Mouse (Mus musculus) left cerebral cortex, postnatal 36 days (tissue): ENCODE data around the gene Hsph1. TPM values are rescaled to one million over a fixed set of nuclear protein-coding genes. Genes with fewer than 3 reads are reported as not detected.

Experiments used
- DNase-seq, 2 experiments: peaks; one replicate each; pipeline ENCODE4 v3.0.0; 2021 to 2022; ENCODE audit warnings: low spot score in 2 of 2, mixed read lengths in 1 of 2
- intact Hi-C: fragments of 180-260 bp; cut with DNase I; formaldehyde crosslinking; loops from one replicate; pipeline ENCODE4 v1.15.1; 2025
- total RNA-seq, 2 experiments: library from RNA; stranded (reverse); gene quantifications; 2 replicates each; pipeline ENCODE4 v1.2.3; 2021

Hsph1 gene
- total RNA-seq, 2 experiments from 2014 or later = 322 to 355 TPM

DNA sequence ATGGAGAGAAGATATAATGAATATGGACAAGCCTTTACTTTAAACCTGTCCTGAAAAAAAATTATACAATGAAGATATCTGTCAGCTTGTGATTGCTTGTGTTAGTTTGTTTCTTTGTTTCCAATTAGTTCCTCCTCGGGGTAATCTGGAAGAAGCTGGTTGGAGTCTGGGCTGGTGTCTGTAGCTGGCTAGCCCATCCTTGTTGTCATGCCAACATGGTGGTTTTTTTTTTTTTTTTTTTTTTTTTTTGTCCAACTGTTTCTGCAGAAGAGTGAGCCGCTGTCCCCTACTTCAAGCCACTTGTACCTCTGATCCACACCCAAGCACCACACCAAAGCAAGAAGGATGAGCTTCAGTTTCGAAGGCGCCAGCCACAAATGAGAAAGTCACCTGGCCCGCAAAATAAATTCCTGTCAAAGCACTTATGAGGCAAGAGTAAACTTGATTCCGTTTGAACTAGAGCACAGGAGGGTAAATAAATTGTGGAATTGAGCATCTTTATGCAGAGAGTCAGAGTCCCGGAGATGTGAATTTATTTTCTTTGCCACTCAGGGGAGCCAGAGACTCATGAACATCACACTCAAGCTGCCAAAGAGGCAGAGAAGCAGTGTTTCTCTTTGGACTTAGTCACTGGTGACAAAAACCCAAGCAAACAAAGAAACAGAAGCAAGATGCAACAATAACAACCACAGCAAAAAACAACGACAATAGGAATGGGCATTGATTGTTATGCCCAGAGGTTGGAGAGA is 11.4 kb upstream of the Hsph1 start:
- intact Hi-C loops = loop anchor here (5.0 kb wide), 2 partner anchors 200 to 375 kb away; no protein-coding TSS in a partner anchor
- DNase-seq = no peak

DNA sequence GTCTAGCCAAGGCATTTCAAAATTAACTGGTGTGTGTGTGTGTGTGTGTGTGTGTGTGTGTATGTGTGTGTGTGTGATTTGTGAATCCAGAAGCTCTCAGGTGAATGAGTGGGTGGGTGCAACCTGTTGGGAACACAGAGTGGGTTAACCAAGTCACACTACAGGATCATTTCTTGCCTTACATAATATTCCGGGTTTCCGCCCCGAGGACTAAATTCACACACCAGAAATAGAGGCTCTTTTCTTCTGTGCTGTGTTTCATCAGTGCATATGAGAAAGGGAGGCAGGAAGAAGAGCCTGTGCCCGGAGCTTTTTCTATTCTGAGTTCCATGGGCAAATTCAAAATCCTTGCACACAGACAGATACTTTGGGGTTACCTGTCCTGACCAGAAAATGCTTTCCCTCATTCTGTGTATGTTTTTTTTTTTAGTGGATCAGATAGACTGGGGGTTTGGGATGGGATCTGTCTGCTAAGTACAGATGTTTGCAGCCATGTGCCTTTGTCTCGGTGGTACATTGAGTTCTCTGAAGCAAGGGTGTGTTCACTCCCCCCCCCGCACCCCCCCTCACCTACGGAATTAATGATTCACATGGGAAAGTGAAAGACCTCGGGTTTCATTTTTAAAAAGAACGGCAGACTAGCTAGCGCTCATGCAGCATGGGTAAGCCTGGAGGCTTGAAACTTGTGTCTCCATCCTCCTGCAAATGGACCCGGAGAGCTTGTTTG is 6.8 kb upstream of the Hsph1 start:
- DNase-seq = peak in 1 of 2 experiments; percentile 44
- intact Hi-C loops = no loop called here

DNA sequence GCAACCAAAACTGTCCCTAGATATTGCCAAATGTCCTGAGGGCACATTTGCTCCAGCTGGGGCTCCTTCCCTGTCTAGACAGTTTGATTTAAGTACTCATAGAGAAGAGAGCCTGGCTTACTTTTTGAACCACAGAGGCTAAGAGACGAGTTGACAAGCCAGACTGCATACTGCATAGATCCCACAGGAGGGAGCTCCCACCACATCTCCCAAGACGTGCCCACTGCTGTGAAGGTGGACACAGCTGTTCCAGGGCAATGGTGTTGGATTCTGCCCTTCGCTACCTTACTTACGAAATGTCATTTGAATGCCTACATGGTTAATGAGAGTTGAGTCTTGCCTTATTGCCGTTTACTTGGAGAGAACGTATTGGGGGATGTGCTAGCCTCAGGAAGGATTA is 6.2 kb upstream of the Hsph1 start:
- intact Hi-C loops = no loop called here

DNA sequence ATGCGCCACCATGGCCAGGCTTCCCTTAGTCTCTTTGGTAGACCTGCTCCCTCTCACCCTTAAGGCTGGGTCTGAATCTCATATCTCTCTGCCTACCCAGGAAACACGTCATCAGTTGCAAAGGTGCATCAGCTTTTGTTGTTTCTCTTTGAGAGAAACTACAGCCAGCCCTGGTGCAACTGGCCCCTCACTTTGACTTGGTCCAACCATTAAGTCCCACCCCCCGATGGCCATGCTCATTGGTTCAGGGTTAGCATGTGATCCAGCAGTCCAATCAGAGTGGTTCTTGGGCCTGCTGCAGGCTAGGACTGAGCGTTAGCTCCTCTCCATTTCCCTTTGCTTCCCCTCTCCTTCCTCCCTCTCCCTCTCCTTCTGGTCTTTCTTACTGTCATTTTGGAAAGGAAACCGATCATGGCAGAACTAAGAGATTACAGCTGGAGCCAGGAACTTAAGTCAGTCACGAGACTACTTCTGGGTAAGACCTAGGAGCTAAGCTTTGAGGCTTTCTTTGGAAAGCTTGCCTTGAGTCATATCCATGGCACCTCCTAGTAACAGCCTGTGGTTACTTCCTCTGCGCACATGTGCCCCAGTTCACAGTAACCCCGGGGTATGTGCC is 5.2 kb upstream of the Hsph1 start:
- DNase-seq = no peak
- intact Hi-C loops = no loop called here

More for the DNA sequence above, 6.2 kb upstream of the Hsph1 start:
- peak in 1 of 2 experiments; percentile 28 for DNase-seq

GRCm38 (mm10) chr5:149637306-149637705 is 1.1 kb upstream of the Hsph1 start:
- intact Hi-C loops = loop anchor here (5.0 kb wide), 3 partner anchors 40 to 455 kb away; partner anchors contain the start of genes B3glct, Hmgb1 and Uspl1
- no peak for DNase-seq

GRCm38 (mm10) chr5:149635556-149635955 is 620 bp downstream of the Hsph1 start:
- intact Hi-C loops = loop anchor here (5.0 kb wide), 3 partner anchors 42 to 453 kb away; partner anchors contain the start of genes B3glct, Hmgb1 and Uspl1
- DNase-seq = no peak

DNA sequence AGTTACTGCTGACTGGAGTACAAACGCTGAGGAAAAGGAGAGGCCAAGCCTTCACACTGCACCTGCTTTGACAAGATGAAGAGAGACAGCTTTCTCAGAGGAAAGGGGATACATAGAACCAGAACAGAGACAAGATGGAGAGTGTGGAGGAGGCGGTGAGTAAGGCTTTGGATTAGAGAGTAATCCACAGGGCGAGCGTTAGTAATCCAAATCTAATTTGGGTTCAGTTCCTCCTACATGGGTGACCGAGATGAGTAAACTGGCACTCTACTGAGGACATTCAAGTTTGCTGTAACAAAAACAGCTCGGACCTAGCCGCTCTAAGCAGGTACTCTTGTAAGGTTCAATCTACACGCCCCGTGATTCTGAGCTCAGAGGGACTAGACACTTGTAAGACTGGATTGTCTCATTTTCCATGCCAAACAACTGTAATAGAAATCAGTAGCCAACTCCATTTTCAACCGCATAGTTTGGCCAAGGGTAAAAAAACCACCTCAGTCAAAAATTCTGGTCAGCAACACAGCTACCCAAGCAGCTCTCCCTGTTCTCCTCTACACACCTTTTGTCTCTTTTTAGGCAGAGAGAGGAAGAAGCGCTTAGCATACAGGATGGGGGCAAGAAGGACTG is 1.7 kb downstream of the Hsph1 start:
- no peak for DNase-seq
- intact Hi-C loops = loop anchor here (5.0 kb wide), 3 partner anchors 43 to 452 kb away; partner anchors contain the start of genes B3glct, Hmgb1 and Uspl1

DNA sequence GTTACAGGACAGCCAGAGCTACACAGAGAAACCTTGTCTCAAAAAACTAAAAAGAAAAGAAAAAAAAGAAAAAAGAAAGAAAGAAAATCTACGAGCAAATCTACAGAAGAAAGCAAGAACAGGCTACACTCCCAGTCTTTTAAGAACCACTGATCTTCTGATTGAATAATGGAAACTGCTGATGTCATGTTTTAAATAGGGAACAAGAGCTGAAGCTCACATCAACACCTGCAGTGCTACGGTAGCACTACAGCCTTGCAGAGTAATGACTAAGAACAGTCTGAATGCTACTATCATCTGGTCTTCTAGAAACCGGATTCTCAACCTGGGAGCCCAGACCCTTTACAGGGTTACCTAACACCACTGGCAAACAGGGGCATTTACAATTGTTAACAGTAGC is 10.6 kb downstream of the Hsph1 start:
- intact Hi-C loops = loop anchor here (10.0 kb wide), 1 partner anchor 421 kb away; no protein-coding TSS in a partner anchor
- no peak for DNase-seq

GRCm38 (mm10) chr5:149623815-149624675 is 12.1 kb downstream of the Hsph1 start:
- DNase-seq = no peak
- intact Hi-C loops = loop anchor here (5.0 to 10.0 kb wide), 2 partner anchors 87 to 419 kb away; no protein-coding TSS in a partner anchor

- no peak for DNase-seq
- intact Hi-C loops = loop anchor here (5.0 to 10.0 kb wide), 2 partner anchors 85 to 418 kb away; no protein-coding TSS in a partner anchor
Measured at GRCm38 (mm10) chr5:149622644-149623043, 13.5 kb downstream of the Hsph1 start.

- intact Hi-C loops = loop anchor here (5.0 to 10.0 kb wide), 2 partner anchors 85 to 417 kb away; no protein-coding TSS in a partner anchor
- no peak for DNase-seq
Measured at GRCm38 (mm10) chr5:149622152-149622551, 14.0 kb downstream of the Hsph1 start.

DNA sequence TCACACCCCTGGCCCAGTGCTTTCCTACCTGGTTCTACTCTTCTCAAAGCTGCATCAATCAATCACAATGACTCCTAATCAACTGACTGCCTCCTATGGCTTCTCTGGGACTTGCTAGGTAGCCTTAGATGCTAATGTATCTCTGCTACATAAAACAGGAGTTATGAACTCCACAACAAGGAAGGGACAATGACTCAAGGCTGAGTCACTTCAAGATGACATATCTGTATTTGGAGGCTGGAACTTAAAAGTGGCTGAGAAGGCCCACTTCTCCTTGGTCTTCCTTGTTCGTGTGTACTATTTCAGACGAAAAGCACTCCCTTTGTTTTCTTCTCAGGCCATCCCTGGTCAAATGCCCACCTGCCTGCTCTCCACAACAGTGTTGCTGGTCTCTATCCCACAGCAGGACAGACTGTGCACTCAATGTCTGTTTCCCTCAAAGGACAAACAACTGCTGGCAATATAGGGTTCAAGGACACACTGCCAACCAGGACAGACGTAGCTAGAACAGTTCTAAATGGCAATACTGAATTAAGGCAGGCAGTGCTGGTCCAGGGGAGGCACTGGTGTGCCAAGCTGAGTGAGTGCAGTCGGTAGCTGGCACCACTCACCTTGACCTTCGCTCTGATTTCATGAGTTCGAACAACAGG is 18.3 kb downstream of the Hsph1 start:
- intact Hi-C loops = no loop called here
- no peak for DNase-seq

DNA sequence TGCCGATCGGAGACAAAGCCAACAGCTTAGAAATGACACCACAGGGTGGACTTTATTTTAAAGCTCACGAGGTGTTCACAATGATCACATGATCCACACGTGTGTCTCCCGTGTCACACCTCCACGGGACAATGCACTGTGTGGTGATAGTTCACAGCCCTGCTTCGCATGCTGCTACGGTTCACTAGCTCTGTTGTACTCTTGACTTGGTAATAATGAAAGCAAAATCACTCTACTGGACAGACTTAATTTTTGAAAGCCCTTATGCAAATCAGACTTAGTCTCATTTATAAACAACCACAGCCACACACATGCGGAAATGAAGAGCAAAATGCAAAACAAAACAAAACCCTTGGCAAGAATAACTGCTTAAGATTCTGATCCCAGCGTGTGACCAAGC is 19.4 kb downstream of the Hsph1 start:
- no peak for DNase-seq
- intact Hi-C loops = no loop called here

DNA sequence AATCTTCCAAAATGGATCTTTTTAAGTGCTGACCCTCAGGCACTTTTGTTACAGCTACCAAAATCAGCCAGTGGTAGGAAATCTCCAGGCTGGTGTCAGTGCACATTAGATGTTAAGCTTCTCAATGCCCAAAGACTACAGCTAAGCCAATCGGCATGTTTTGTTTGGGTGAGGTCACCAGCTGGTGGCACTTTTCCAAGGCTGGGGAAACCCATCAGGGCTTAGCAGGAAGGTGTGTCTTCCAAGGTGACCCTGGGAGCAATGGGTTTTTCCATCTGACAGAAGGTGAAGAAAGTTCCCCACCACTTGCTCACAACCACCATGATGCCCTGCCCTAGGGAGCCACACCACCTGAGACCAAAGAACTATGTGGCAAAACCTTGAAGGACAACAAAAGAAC is 20.0 kb downstream of the Hsph1 start:
- intact Hi-C loops = no loop called here
- DNase-seq = no peak

- DNase-seq = peak; percentile 27 to 31
- intact Hi-C loops = no loop called here
Measured at GRCm38 (mm10) chr5:149612740-149613139, 23.4 kb downstream of the Hsph1 start.

DNA sequence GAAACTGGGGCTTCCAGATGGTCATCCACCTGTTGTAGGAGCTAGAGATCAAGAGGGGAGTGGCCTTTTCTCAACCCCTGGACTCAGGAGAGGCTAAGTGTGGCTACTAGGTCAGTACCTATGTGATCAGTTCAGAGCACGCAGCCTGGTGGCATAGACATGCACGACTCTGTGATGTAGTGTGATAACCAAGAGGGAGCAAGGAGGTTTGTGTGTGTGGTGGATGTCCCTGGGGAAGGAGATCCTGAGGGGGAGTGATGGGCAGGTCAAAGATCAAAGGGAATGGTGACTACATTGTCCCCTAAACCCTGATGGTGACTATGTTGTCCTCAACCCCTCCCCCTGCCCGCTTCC is 24.0 kb downstream of the Hsph1 start:
- intact Hi-C loops = no loop called here
- DNase-seq = no peak

DNA sequence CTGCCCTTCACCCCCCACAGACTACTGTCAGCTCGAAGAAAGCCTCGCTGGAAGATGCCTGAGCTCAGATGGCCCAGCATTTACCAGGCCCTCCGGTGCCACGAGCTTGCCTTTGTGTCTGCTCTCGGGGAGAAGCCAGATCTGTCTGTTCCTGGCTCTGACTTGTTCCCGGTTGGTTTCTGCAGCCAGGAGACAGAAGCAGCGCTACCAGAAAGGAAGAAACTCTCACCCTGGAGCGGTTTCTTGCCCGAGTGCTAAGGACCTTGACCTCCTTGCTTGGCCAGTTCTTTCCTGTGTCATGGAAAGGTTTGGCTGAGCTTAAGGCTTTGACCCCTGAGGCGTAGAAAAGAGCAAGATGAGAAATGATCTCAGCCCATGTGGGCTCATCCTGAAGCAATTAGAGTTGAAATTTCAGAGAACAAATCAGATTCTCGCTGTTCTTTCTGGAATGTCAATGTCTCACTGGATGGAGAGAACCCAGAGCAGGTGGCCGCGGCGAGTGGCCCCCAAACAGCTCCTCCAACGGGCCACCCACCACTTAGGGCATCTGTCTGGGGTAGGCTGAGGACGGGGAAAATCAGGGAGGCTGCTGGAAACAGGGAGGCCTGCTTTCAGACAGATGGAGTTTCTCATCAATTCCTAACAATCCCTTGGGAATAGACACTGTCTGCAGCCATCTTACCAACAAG is 24.6 kb downstream of the Hsph1 start:
- intact Hi-C loops = no loop called here
- no peak for DNase-seq
